ENCODE assay signal across 9 mouse cellular contexts in genomic region chr5:121714331-121714730, GRCm38 (mm10). TPM values are rescaled to one million over a fixed set of nuclear protein-coding genes. Genes with fewer than 3 reads are reported as not detected.
DNase-seq lines count a peak whose midpoint lies in the region; ATAC-seq and TF ChIP-seq lines count a peak whose summit lies in the region.
"Had no signal": no experiment of that assay in that cellular context is flagged by ENCODE, and none has a peak within 500 bp of the region (broad histone marks: within the 10 kb centered on the region; RNA-seq: fewer than 3 reads in every experiment).

No protein-coding gene starts in this region.

- intact Hi-C loops in heart, postnatal 10 days (cut with DNase I): loop anchor here (5.0 kb wide), 2 partner anchors 128 to 262 kb away; partner anchors contain the start of genes Erp29 and Tmem116

- H3K4me2 ChIP-seq in heart, postnatal 0 days (ENCODE audit: low read depth, low read length): peak overlapping the region; percentile 78
- H3K4me2 ChIP-seq in embryonic facial prominence, embryonic 14.5 days (ENCODE audit: low read depth, low read length): peak overlapping the region; percentile 70
- H3K4me2 ChIP-seq in neural tube, embryonic 15.5 days: peak overlapping the region; percentile 90

- WGBS in heart, postnatal 0 days: 45% methylated on average over 1 of the region's 1 CpGs
- WGBS in embryonic facial prominence, embryonic 14.5 days: 77% methylated on average over 1 of the region's 1 CpGs
- 85% methylated on average over 1 of the region's 1 CpGs for WGBS in limb, embryonic 10.5 days
- WGBS in neural tube, embryonic 15.5 days: 87% methylated on average over 1 of the region's 1 CpGs

- H3K9me3 ChIP-seq in heart, postnatal 0 days (replicated peaks; ENCODE audit: control insufficient read depth, low read length): no peaks in the 10 kb centered on the region
- no peaks in the 10 kb centered on the region for H3K9me3 ChIP-seq in embryonic facial prominence, embryonic 14.5 days (ENCODE audit: control insufficient read depth, low read length)
- no peaks in the 10 kb centered on the region for H3K9me3 ChIP-seq in limb, embryonic 10.5 days (replicated peaks)
- H3K9me3 ChIP-seq in neural tube, embryonic 15.5 days (replicated peaks): no peaks in the 10 kb centered on the region
- H3K9me3 ChIP-seq: G1E had no signal

- H3K9ac ChIP-seq in heart, postnatal 0 days (replicated peaks; ENCODE audit: low read depth, low read length): peak overlapping the region; percentile 100; the same call in 1 of the 2 replicates
- H3K9ac ChIP-seq in embryonic facial prominence, embryonic 14.5 days (ENCODE audit: low read depth, low read length): 0 out of 2 replicates have a peak overlapping the region, but pooled peaks have one; percentile 8
- H3K9ac ChIP-seq in neural tube, embryonic 15.5 days (replicated peaks): no peak overlapping the region

- peak overlapping the region; percentile 99 for H3K27ac ChIP-seq in heart, postnatal 0 days (ENCODE audit: low read depth)
- H3K27ac ChIP-seq in embryonic facial prominence, embryonic 14.5 days (replicated peaks; ENCODE audit: low read depth, low read length): no peak overlapping the region
- H3K27ac ChIP-seq in limb, embryonic 10.5 days: no peak overlapping the region
- no peak overlapping the region for H3K27ac ChIP-seq in neural tube, embryonic 15.5 days (replicated peaks)

- H3K4me1 ChIP-seq in heart, postnatal 0 days (ENCODE audit: control insufficient read depth, insufficient read depth): peaks cover 26% of the 10 kb centered on the region
- H3K4me1 ChIP-seq in embryonic facial prominence, embryonic 14.5 days (ENCODE audit: control insufficient read depth, insufficient read depth, low read length): peaks cover 27% of the 10 kb centered on the region
- H3K4me1 ChIP-seq in limb, embryonic 10.5 days: peaks cover 49% of the 10 kb centered on the region
- peaks cover 56% of the 10 kb centered on the region for H3K4me1 ChIP-seq in neural tube, embryonic 15.5 days

- ATAC-seq in heart, postnatal 0 days (ENCODE audit: insufficient read depth, low read depth): no peak
- no peak for ATAC-seq in embryonic facial prominence, embryonic 14.5 days (ENCODE audit: low read depth)
- no peak for ATAC-seq in neural tube, embryonic 15.5 days (ENCODE audit: low FRiP score)

- H3K4me3 ChIP-seq in heart, postnatal 0 days (ENCODE audit: low read depth, low read length): no peak overlapping the region
- H3K4me3 ChIP-seq in embryonic facial prominence, embryonic 14.5 days (ENCODE audit: low read depth, low read length): no peak overlapping the region
- H3K4me3 ChIP-seq in limb, embryonic 10.5 days: 0 out of 2 replicates have a peak overlapping the region, but pooled peaks have one; percentile 99
- H3K4me3 ChIP-seq in neural tube, embryonic 15.5 days (replicated peaks): no peak overlapping the region

- no peak for TF ChIP-seq EP300 in heart, postnatal 0 days (IDR thresholded peaks at IDR 0.05; ENCODE audit: low read depth)

- DNase-seq in heart, postnatal 0 days (ENCODE audit: low spot score): no peak
- no peak for DNase-seq in heart, postnatal 10 days
- DNase-seq in embryonic facial prominence, embryonic 14.5 days (ENCODE audit: low spot score): no peak
- DNase-seq in limb, embryonic 10.5 days (ENCODE audit: low spot score): no peak
- no peak for DNase-seq in spleen, postnatal 10 days (ENCODE audit: low spot score in 2 of 2)
- no peak for DNase-seq in frontal cortex, postnatal 36 days (ENCODE audit: low spot score in 2 of 2)
- DNase-seq in gastrocnemius, adult 18-20 months (ENCODE audit: low spot score): no peak

- H3K27me3 ChIP-seq in heart, postnatal 0 days (ENCODE audit: control insufficient read depth, insufficient read depth, low read length): no peaks in the 10 kb centered on the region
- no peaks in the 10 kb centered on the region for H3K27me3 ChIP-seq in embryonic facial prominence, embryonic 14.5 days (replicated peaks; ENCODE audit: control insufficient read depth, insufficient read depth, low read length)
- H3K27me3 ChIP-seq in limb, embryonic 10.5 days (ENCODE audit: low read depth, poor library complexity, severe bottlenecking): no peaks in the 10 kb centered on the region
- H3K27me3 ChIP-seq in neural tube, embryonic 15.5 days (replicated peaks): no peaks in the 10 kb centered on the region

- H3K36me3 ChIP-seq in heart, postnatal 0 days (replicated peaks; ENCODE audit: control insufficient read depth, insufficient read depth, low read length): no peaks in the 10 kb centered on the region
- H3K36me3 ChIP-seq in embryonic facial prominence, embryonic 14.5 days (ENCODE audit: control insufficient read depth, insufficient read depth, low read length): peaks cover 6% of the 10 kb centered on the region; the same call in 1 of the 2 replicates
- peaks cover 29% of the 10 kb centered on the region for H3K36me3 ChIP-seq in limb, embryonic 10.5 days
- 0 out of 2 replicates have a peak, but pooled peaks cover 3% of the 10 kb centered on the region for H3K36me3 ChIP-seq in neural tube, embryonic 15.5 days

- no peak for TF ChIP-seq CTCF in heart, postnatal 0 days (IDR thresholded peaks at IDR 0.05; ENCODE audit: low read depth)

RNA-seq across cellular contexts. Expression of gene Atxn2, which starts 3.2 kb away (rescaled TPM):
- total RNA-seq in heart, postnatal 0 days (2014; rRNA removed; ENCODE audit: low replicate concordance): 41.2 and 53.7 TPM in 2 replicates
- polyA plus RNA-seq in heart, postnatal 0 days (2015; fragmentation: Nextera tagmentation; extraction: Ambion mirVana): 36.8 and 41.7 TPM in 2 replicates
- total RNA-seq in heart, postnatal 10 days (2021): 100 to 1,000 TPM; 173 to 177 TPM
- 65.4 and 68.6 TPM in 2 replicates for polyA plus RNA-seq in embryonic facial prominence, embryonic 14.5 days (2014; fragmentation: Nextera tagmentation; extraction: Ambion mirVana)
- polyA plus RNA-seq in limb, embryonic 10.5 days (2016; fragmentation: Nextera tagmentation; extraction: Ambion mirVana): 40.2 and 52.6 TPM in 2 replicates
- polyA plus RNA-seq in neural tube, embryonic 15.5 days (2015; fragmentation: Nextera tagmentation; extraction: Ambion mirVana): 70.2 and 100 TPM in 2 replicates
- total RNA-seq in gastrocnemius, adult 18-20 months (2021): 100 to 1,000 TPM in 1 of 2 experiments, 10 to 100 TPM in 1; 80.1 to 109 TPM

RNA-seq across cellular contexts. Expression of gene Brap, which starts 54.0 kb away (rescaled TPM):
- total RNA-seq in heart, postnatal 0 days (2014; rRNA removed; ENCODE audit: low replicate concordance): 32.9 and 38.0 TPM in 2 replicates
- polyA plus RNA-seq in heart, postnatal 0 days (2015; fragmentation: Nextera tagmentation; extraction: Ambion mirVana): 20.7 and 23.2 TPM in 2 replicates
- total RNA-seq in heart, postnatal 10 days (2021): 10 to 100 TPM; 28.2 to 35.2 TPM
- 39.9 and 45.8 TPM in 2 replicates for polyA plus RNA-seq in embryonic facial prominence, embryonic 14.5 days (2014; fragmentation: Nextera tagmentation; extraction: Ambion mirVana)
- polyA plus RNA-seq in limb, embryonic 10.5 days (2016; fragmentation: Nextera tagmentation; extraction: Ambion mirVana): 38.8 and 45.7 TPM in 2 replicates
- polyA plus RNA-seq in neural tube, embryonic 15.5 days (2015; fragmentation: Nextera tagmentation; extraction: Ambion mirVana): 38.9 and 42.1 TPM in 2 replicates
- 10 to 100 TPM; 29.7 to 31.8 TPM for total RNA-seq in gastrocnemius, adult 18-20 months (2021)

RNA-seq across cellular contexts. Expression of gene Acad10, which starts 54.0 kb away (rescaled TPM):
- 3.7 and 6.1 TPM in 2 replicates for total RNA-seq in heart, postnatal 0 days (2014; rRNA removed; ENCODE audit: low replicate concordance)
- polyA plus RNA-seq in heart, postnatal 0 days (2015; fragmentation: Nextera tagmentation; extraction: Ambion mirVana): 1.8 and 2.2 TPM in 2 replicates
- total RNA-seq in heart, postnatal 10 days (2021): 10 to 100 TPM; 13.7 to 16.0 TPM
- polyA plus RNA-seq in embryonic facial prominence, embryonic 14.5 days (2014; fragmentation: Nextera tagmentation; extraction: Ambion mirVana): 1.6 and 2.1 TPM in 2 replicates
- 1.4 and 2.0 TPM in 2 replicates for polyA plus RNA-seq in limb, embryonic 10.5 days (2016; fragmentation: Nextera tagmentation; extraction: Ambion mirVana)
- 0.91 and 1.8 TPM in 2 replicates for polyA plus RNA-seq in neural tube, embryonic 15.5 days (2015; fragmentation: Nextera tagmentation; extraction: Ambion mirVana)
- 10 to 100 TPM; 10.2 to 11.8 TPM for total RNA-seq in gastrocnemius, adult 18-20 months (2021)
